Mouse (Mus musculus) kidney, embryonic 15.5 days (tissue): ENCODE results near the gene Pmel. TPM values are rescaled to one million over a fixed set of nuclear protein-coding genes. Genes with fewer than 3 reads are reported as not detected.

Source experiments
- ATAC-seq: fragments of 200-750 bp; cut with Nextera tagmentation; replicated peaks from 2 replicates; pipeline ENCODE4 v1.8.0; 2017; ENCODE audit warnings: moderate TSS enrichment; ENCODE audit not compliant: low FRiP score
- H3K27ac ChIP-seq: fragments of 300-500 bp; sonication (generic); 2 replicates; pipeline ENCODE4 v1.5.1; 2015; ENCODE audit warnings: mild to moderate bottlenecking, inconsistent platforms
- H3K27me3 ChIP-seq: fragments of 300-500 bp; sonication (generic); 2 replicates; pipeline ENCODE4 v1.6.1; 2015; ENCODE audit warnings: inconsistent platforms
- H3K36me3 ChIP-seq: fragments of 300-500 bp; sonication (generic); 2 replicates; pipeline ENCODE4 v1.6.1; 2015; ENCODE audit warnings: inconsistent platforms
- H3K4me1 ChIP-seq: fragments of 300-500 bp; sonication (generic); 2 replicates; pipeline ENCODE4 v1.6.1; 2015; ENCODE audit warnings: inconsistent platforms
- H3K4me2 ChIP-seq: fragments of 300-500 bp; sonication (generic); 2 replicates; pipeline ENCODE4 v1.6.1; 2015; ENCODE audit warnings: moderate library complexity, mild to moderate bottlenecking, inconsistent platforms
- H3K4me3 ChIP-seq: fragments of 300-500 bp; sonication (generic); replicated peaks from 2 replicates; pipeline ENCODE4 v1.5.1; 2015; ENCODE audit warnings: mild to moderate bottlenecking, inconsistent platforms
- H3K9ac ChIP-seq: fragments of 300-500 bp; sonication (generic); 2 replicates; pipeline ENCODE4 v1.6.1; 2015; ENCODE audit warnings: mild to moderate bottlenecking, inconsistent platforms
- H3K9me3 ChIP-seq: fragments of 300-500 bp; sonication (generic); replicated peaks from 2 replicates; pipeline ENCODE4 v1.6.1; 2016; ENCODE audit warnings: inconsistent platforms
- whole genome bisulfite sequencing: fragments of 180-500 bp; shearing (Covaris S2); methylation state at CpG from one replicate; pipeline ENCODE4 v1.1.7; 2015; ENCODE audit warnings: mixed read lengths; 5-methylcytosine and 5-hydroxymethylcytosine counted together
- polyA plus RNA-seq: library from polyadenylated mRNA; unstranded; fragments of >200 nt; fragmentation: Nextera tagmentation; extraction: Ambion mirVana; gene quantifications from 2 replicates; pipeline ENCODE4 v1.2.1, GENCODE M21; 2015

Gene Pmel
- 1.2 TPM in 2 replicates for polyA plus RNA-seq

DNA sequence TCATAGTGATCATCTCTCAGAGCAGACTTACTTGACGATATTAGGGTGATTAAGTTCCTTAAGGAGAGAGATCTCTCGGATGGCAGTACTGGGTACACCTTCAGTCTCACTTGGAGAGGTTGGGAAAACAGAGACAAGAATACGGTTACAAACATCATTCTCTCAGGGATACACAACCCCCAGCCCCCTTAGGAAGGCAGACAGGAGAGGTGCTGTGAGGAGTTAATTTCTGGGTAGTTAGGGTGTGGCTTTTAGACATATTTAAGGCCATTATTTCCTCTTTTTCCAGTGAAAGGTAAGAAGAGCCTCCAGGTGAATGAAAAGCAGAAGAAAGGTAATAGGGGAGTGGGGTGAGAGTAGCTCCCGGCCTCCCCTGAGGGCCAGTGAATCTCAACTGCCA lies at the start of gene Pmel:
Gene Pmel (plus strand): TSS at position 301 of the 400 bp plus-strand sequence.
- peaks cover 32% of the 10 kb centered on the region for H3K4me1 ChIP-seq
- peak within 1 kb of the TSS; percentile 99 for H3K27ac ChIP-seq
- peak within 1 kb of the TSS; percentile 74 for H3K4me3 ChIP-seq
- H3K36me3 ChIP-seq: peaks cover 43% of the 10 kb centered on the region
- no peaks in the 10 kb centered on the region for H3K9me3 ChIP-seq
- no peaks in the 10 kb centered on the region for H3K27me3 ChIP-seq
- peak within 1 kb of the TSS; percentile 79 for H3K9ac ChIP-seq
- 8% methylated on average over 4 of the region's 4 CpGs for WGBS
- peak within 1 kb of the TSS; percentile 66 for H3K4me2 ChIP-seq
- no peak; the same call in 1 of the 2 replicates for ATAC-seq

GRCm38 (mm10) chr10:128655254-128655653 lies 48.7 kb upstream of the Pmel start:
- no peak overlapping the region for H3K4me3 ChIP-seq

DNA sequence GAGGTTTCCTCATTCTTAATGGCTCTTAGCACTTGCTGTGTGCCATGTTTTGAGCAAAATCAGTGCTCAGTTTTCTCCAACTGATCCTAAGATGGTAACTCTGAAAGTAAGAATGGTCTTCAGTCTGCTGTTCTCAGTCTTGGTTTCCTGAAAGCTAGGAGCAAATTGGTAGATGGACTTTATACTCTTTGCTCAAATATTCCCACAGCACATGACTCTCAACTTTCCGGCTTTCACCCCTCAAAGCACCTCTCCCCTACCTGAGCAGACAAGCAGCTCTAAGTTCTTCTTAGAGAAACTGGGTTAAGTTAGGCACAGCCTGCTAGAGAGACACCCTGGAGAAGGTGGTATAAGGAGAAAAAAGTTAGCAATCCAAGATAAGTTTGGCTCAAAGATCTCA lies 47.3 kb upstream of the Pmel start:
- Histone ChIP-seq H3K4me3 (no peak overlapping the region), H3K36me3 (no peaks in the 10 kb centered on the region), H3K9me3 (no peaks in the 10 kb centered on the region), H3K4me1 (0 out of 2 replicates have a peak, but pooled peaks cover 5% of the 10 kb centered on the region), H3K4me2 (no peak overlapping the region), H3K27ac (no peak overlapping the region), H3K27me3 (no peaks in the 10 kb centered on the region), H3K9ac (no peak overlapping the region)
- ATAC-seq: no peak
- 85% methylated on average over 1 of the region's 1 CpGs for WGBS

More at GRCm38 (mm10) chr10:128655254-128655653, 48.7 kb upstream of the Pmel start:
- Histone ChIP-seq H3K27me3 (no peaks in the 10 kb centered on the region), H3K9ac (no peak overlapping the region), H3K27ac (no peak overlapping the region), H3K9me3 (no peaks in the 10 kb centered on the region), H3K4me2 (no peak overlapping the region), H3K4me1 (0 out of 2 replicates have a peak, but pooled peaks cover 5% of the 10 kb centered on the region), H3K36me3 (no peaks in the 10 kb centered on the region)
- ATAC-seq: no peak
- 90% methylated on average over 3 of the region's 3 CpGs for WGBS

DNA sequence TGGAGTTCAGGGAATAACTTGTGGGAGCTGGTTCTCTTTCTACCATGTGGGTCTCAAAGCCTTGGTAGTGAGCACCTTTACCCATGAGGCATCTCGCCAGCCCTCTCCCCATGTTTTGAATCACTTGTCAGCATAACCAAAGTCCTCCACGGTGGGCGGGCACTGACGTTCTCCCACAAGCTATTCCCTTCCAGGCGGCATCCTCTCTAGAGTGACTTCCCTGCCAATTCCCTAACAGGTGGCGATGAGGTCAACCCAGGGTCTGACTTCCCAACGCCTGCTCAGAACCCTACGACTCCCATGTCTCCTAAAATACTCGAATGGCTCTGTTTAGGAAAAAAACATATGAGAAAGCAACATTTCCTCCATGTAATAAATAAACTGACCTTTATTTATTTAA lies 46.2 kb upstream of the Pmel start:
- Histone ChIP-seq H3K27me3 (no peaks in the 10 kb centered on the region), H3K27ac (no peak overlapping the region), H3K4me1 (0 out of 2 replicates have a peak, but pooled peaks cover 5% of the 10 kb centered on the region), H3K36me3 (no peaks in the 10 kb centered on the region), H3K9me3 (no peaks in the 10 kb centered on the region), H3K4me2 (no peak overlapping the region), H3K4me3 (no peak overlapping the region), H3K9ac (no peak overlapping the region)
- no peak for ATAC-seq
- WGBS: 53% methylated on average over 9 of the region's 9 CpGs

DNA sequence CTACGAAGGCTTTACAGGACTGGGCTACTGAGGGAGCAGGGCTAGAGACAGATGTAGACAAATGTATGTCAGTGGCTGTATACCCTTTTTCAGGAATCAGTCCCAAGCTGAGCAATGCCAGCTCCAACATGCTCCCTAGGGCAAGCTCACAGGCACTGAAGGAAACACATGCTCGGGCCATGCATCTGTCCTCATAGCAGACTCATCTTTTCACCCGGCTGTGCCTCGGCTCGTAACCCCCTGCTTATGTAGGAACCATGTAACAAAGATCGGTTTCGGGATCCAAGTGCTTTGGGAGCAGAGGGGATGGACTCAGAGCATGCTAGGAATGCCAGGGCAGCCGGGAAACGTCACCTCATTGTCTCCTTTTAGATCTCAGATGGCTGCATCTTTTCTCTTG lies 44.5 kb upstream of the Pmel start:
- Histone ChIP-seq H3K4me1 (0 out of 2 replicates have a peak, but pooled peaks cover 5% of the 10 kb centered on the region), H3K36me3 (no peaks in the 10 kb centered on the region), H3K9me3 (no peaks in the 10 kb centered on the region), H3K27me3 (no peaks in the 10 kb centered on the region), H3K27ac (no peak overlapping the region), H3K4me2 (no peak overlapping the region), H3K4me3 (no peak overlapping the region), H3K9ac (no peak overlapping the region)
- 43% methylated on average over 9 of the region's 9 CpGs for WGBS
- ATAC-seq: no peak

DNA sequence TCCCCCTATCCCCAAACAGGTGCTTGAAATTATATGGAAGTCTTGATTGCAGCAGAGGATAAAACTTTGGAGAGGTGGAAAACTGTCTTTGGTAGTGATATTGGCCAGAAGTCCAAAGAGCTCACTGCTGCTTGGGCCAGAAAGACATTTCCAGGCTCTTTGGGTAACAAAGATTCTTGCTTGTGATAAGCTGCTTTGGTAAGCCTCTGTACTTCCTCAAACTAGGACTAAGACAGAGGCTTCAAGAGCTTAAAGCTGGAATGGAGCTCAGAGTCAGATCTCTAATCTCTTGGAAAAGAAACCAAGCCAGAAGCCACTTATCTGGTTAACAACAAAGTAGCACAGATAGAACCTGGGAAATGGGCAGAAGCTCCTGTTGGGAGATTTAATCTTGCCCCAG lies 41.5 kb upstream of the Pmel start:
- no peaks in the 10 kb centered on the region for H3K9me3 ChIP-seq
- no peak for ATAC-seq
- no peak overlapping the region for H3K9ac ChIP-seq
- H3K4me1 ChIP-seq: 0 out of 2 replicates have a peak, but pooled peaks cover 5% of the 10 kb centered on the region
- no peak overlapping the region for H3K4me3 ChIP-seq
- H3K27me3 ChIP-seq: no peaks in the 10 kb centered on the region
- H3K36me3 ChIP-seq: no peaks in the 10 kb centered on the region
- no peak overlapping the region for H3K27ac ChIP-seq
- no peak overlapping the region for H3K4me2 ChIP-seq

GRCm38 (mm10) chr10:128663441-128664220 lies 40.4 kb upstream of the Pmel start:
- H3K27ac ChIP-seq: no peak overlapping the region

GRCm38 (mm10) chr10:128664808-128665207 lies 39.2 kb upstream of the Pmel start:
- ATAC-seq: no peak
- WGBS: 69% methylated on average over 3 of the region's 3 CpGs

More at GRCm38 (mm10) chr10:128663441-128664220, 40.4 kb upstream of the Pmel start:
- WGBS: 60% methylated on average over 5 of the region's 5 CpGs
- Histone ChIP-seq H3K36me3 (no peaks in the 10 kb centered on the region), H3K4me3 (no peak overlapping the region), H3K9me3 (no peaks in the 10 kb centered on the region), H3K9ac (no peak overlapping the region), H3K27me3 (no peaks in the 10 kb centered on the region), H3K4me2 (no peak overlapping the region), H3K4me1 (peaks cover 11% of the 10 kb centered on the region)
- ATAC-seq: no peak

DNA sequence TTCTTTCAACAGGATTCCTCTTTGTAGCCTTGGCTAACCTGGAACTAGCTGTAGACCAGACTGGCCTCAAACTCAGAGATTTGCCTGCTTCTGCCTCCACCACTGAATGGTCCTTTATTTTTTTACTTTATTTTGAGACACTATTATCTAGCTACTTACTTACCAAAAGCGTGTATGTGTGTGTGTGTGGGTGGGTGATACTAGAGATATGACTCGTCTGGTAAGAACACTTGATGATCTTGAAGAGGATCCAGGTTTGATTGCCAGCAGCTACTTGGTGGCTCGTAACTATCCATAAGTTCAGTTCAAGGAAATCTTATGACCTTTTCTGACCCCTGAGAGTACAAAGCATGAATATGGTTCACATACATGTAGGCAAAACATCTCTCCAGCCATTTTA lies 38.7 kb upstream of the Pmel start:
- Histone ChIP-seq H3K36me3 (no peaks in the 10 kb centered on the region), H3K4me1 (peaks cover 14% of the 10 kb centered on the region), H3K4me2 (no peak overlapping the region), H3K9ac (no peak overlapping the region), H3K27ac (no peak overlapping the region), H3K4me3 (no peak overlapping the region), H3K9me3 (no peaks in the 10 kb centered on the region), H3K27me3 (no peaks in the 10 kb centered on the region)
- WGBS: 84% methylated on average over 3 of the region's 3 CpGs
- ATAC-seq: no peak

More at GRCm38 (mm10) chr10:128664808-128665207, 39.2 kb upstream of the Pmel start:
- peaks cover 14% of the 10 kb centered on the region for H3K4me1 ChIP-seq
- no peak overlapping the region for H3K27ac ChIP-seq
- no peaks in the 10 kb centered on the region for H3K36me3 ChIP-seq
- no peak overlapping the region for H3K9ac ChIP-seq
- H3K4me3 ChIP-seq: no peak overlapping the region
- H3K27me3 ChIP-seq: no peaks in the 10 kb centered on the region
- H3K9me3 ChIP-seq: no peaks in the 10 kb centered on the region
- no peak overlapping the region for H3K4me2 ChIP-seq

DNA sequence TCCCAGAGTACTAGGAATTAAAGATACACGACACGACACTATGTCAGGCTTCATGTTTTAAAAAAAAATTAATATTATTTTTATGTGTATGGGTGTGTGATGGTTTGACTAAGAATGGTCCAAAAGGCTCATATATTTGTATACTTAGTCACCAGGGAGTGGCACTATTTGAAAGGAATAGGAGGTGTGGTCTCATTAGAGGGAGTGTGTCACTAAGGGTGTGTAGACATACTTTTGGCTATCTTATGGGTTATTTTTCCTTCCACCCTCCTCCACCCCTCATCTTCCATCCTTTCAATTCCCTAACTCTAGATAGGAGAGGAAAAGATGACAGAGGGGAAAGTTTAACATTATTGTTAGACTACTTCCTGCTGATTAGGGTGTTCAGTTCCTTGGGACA lies 38.2 kb upstream of the Pmel start:
- no peak for ATAC-seq
- Histone ChIP-seq H3K4me1 (peaks cover 14% of the 10 kb centered on the region), H3K4me2 (no peak overlapping the region), H3K27me3 (no peaks in the 10 kb centered on the region), H3K4me3 (no peak overlapping the region), H3K36me3 (0 out of 2 replicates have a peak, but pooled peaks cover 3% of the 10 kb centered on the region), H3K9ac (no peak overlapping the region), H3K9me3 (no peaks in the 10 kb centered on the region), H3K27ac (no peak overlapping the region)
- 92% methylated on average over 2 of the region's 2 CpGs for WGBS

GRCm38 (mm10) chr10:128668790-128669672 lies 35.0 kb upstream of the Pmel start:
- Histone ChIP-seq H3K36me3 (0 out of 2 replicates have a peak, but pooled peaks cover 3% of the 10 kb centered on the region), H3K9ac (peak overlapping the region; percentile 65), H3K4me1 (peaks cover 22% of the 10 kb centered on the region), H3K9me3 (no peaks in the 10 kb centered on the region), H3K27ac (peak overlapping the region; percentile 74), H3K27me3 (0 out of 2 replicates have a peak, but pooled peaks cover 6% of the 10 kb centered on the region), H3K4me2 (peak overlapping the region; percentile 86), H3K4me3 (peak overlapping the region; percentile 94)
- ATAC-seq: peak; percentile 70
- under 1% methylated on average over 42 of the region's 42 CpGs for WGBS

DNA sequence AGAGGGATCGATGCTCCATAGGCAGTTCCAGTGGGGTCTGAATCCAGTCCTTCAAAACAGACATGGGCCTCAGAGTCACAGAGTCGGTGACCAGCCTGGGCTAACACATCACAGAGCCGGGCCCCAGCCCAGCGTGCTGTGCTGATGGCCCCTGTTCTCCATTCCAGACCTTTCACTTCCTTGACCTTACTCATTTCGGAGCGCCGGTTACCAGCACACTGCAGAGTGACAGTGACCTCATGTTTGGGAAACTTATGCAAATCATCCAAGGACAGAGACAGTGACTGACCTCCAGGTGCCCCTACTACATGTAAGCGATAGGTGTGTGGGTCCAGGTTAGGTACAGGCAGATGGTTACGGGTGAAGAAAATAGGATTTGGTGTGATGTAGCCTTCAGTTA lies 32.8 kb upstream of the Pmel start:
- WGBS: 91% methylated on average over 9 of the region's 9 CpGs
- Histone ChIP-seq H3K27ac (no peak overlapping the region), H3K27me3 (0 out of 2 replicates have a peak, but pooled peaks cover 6% of the 10 kb centered on the region)

More for the DNA sequence above, 32.8 kb upstream of the Pmel start:
- Histone ChIP-seq H3K4me1 (peaks cover 26% of the 10 kb centered on the region), H3K4me3 (no peak overlapping the region), H3K36me3 (0 out of 2 replicates have a peak, but pooled peaks cover 5% of the 10 kb centered on the region), H3K9me3 (no peaks in the 10 kb centered on the region), H3K9ac (no peak overlapping the region), H3K4me2 (no peak overlapping the region)
- ATAC-seq: no peak
